Mouse (Mus musculus): ENCODE measurements around the gene Cnbd2. TPM values are rescaled to one million over a fixed set of nuclear protein-coding genes. Genes with fewer than 3 reads are reported as not detected.

Gene Cnbd2
- polyA plus RNA-seq, 1 experiment = 4.1 TPM

DNA sequence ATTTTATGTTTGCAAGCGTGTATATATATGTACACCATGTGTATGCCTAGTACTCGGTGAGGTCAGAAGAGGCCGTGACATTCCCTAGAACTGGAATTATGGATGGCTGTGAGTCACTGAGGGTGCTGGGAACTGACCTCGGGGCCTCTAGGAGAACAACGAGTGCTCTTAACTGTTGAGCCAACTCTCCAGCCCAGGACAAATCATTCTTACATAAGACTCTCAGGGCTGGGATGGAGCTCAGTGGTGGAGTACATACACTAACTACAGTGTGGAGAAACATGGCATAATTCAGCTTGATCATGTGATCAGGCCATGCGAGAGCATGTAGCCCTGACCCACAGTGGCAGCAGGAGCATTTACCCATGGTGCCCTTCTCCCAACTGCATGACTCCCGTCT, 85.9 kb downstream of the Cnbd2 start:
- TF ChIP-seq E2F4 (IDR thresholded peaks at IDR 0.05; ENCODE audit: insufficient read depth) (no peak), POLR2A (IDR thresholded peaks at IDR 0.05; ENCODE audit: insufficient read length, low read depth) (no peak), POLR2AphosphoS2 (IDR thresholded peaks at IDR 0.05; ENCODE audit: insufficient read length, low read depth) (no peak), MYOD1 (IDR thresholded peaks at IDR 0.05; ENCODE audit: control insufficient read depth in 1 of 3, insufficient read length in 2 of 3, low read depth in 2 of 3) (no peak), MYOG (IDR thresholded peaks at IDR 0.05; ENCODE audit: control insufficient read depth in 1 of 3, insufficient read depth in 1 of 3, insufficient read length in 2 of 3, low read depth in 2 of 3) (no peak), TCF12 (IDR thresholded peaks at IDR 0.05; ENCODE audit: insufficient read depth, poor library complexity, severe bottlenecking) (no peak), REST (IDR thresholded peaks at IDR 0.05; ENCODE audit: insufficient read depth, insufficient read length) (no peak), TCF3 (IDR thresholded peaks at IDR 0.05; ENCODE audit: insufficient read length, low read depth) (no peak), SRF (IDR thresholded peaks at IDR 0.05; ENCODE audit: control insufficient read depth, insufficient read length, low read depth) (no peak), CEBPB (IDR thresholded peaks at IDR 0.05; ENCODE audit: insufficient read depth, poor library complexity, severe bottlenecking) (no peak), MAX (IDR thresholded peaks at IDR 0.05; ENCODE audit: low read depth) (no peak), USF1 (IDR thresholded peaks at IDR 0.05; ENCODE audit: low read depth) (no peak)
- no peaks in the 10 kb centered on the region for H3K27me3 ChIP-seq (ENCODE audit: control insufficient read depth, insufficient read depth, insufficient read length)
- no peaks in the 10 kb centered on the region for H3K36me3 ChIP-seq (ENCODE audit: control insufficient read depth, insufficient read depth)
- no peak overlapping the region for H3K4me2 ChIP-seq (ENCODE audit: low read depth)
- no peaks in the 10 kb centered on the region for H3K79me2 ChIP-seq (ENCODE audit: control insufficient read depth, insufficient read depth)
- no peak overlapping the region for H3K4me3 ChIP-seq
- no peak overlapping the region for H3ac ChIP-seq (ENCODE audit: control insufficient read depth, insufficient read length)

DNA sequence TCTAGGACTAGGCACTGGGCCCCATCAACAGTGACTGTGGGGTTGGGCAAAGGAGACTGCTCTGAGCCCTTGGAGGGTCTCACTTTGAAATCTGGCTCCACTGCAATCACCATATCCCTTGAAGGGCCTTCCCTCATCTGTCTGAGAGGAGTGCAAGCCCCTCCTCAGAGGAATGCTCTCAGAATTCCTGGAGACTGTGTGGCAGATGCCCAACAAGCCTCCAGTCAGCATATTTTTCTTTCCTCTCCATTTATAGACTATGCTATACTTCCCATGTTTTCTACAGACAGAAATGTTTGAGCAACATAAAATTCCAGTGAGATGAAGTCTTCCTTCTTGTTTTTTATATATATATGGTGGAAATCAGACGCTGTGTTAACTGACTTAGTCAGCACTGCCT, 87.4 kb downstream of the Cnbd2 start:
- H3K79me2 ChIP-seq (ENCODE audit: control insufficient read depth, insufficient read depth) = no peaks in the 10 kb centered on the region
- H3K27me3 ChIP-seq (ENCODE audit: control insufficient read depth, insufficient read depth, insufficient read length) = no peaks in the 10 kb centered on the region
- no peak overlapping the region for H3K4me3 ChIP-seq
- no peak overlapping the region for H3K4me2 ChIP-seq (ENCODE audit: low read depth)
- no peaks in the 10 kb centered on the region for H3K36me3 ChIP-seq (ENCODE audit: control insufficient read depth, insufficient read depth)
- TF ChIP-seq REST (IDR thresholded peaks at IDR 0.05; ENCODE audit: insufficient read depth, insufficient read length) = no peak
- no peak for TF ChIP-seq POLR2AphosphoS2 (IDR thresholded peaks at IDR 0.05; ENCODE audit: insufficient read length, low read depth)
- TF ChIP-seq MYOG (IDR thresholded peaks at IDR 0.05; ENCODE audit: control insufficient read depth in 1 of 3, insufficient read depth in 1 of 3, insufficient read length in 2 of 3, low read depth in 2 of 3) = no peak
- TF ChIP-seq MAX (IDR thresholded peaks at IDR 0.05; ENCODE audit: low read depth) = no peak
- H3ac ChIP-seq (ENCODE audit: control insufficient read depth, insufficient read length) = no peak overlapping the region

GRCm38 (mm10) chr2:156401331-156401730, 89.2 kb downstream of the Cnbd2 start:
- H3K27me3 ChIP-seq (ENCODE audit: control insufficient read depth, insufficient read depth, insufficient read length) = no peaks in the 10 kb centered on the region
- H3K36me3 ChIP-seq (ENCODE audit: control insufficient read depth, insufficient read depth) = no peaks in the 10 kb centered on the region
- peak in 2 of 3 experiments; percentile 75 to 91 for TF ChIP-seq MYOD1 (IDR thresholded peaks at IDR 0.05; ENCODE audit: control insufficient read depth in 1 of 3, insufficient read length in 2 of 3, low read depth in 2 of 3)
- peak; percentile 55 for TF ChIP-seq SRF (IDR thresholded peaks at IDR 0.05; ENCODE audit: control insufficient read depth, insufficient read length, low read depth)
- peak in 2 of 3 experiments; percentile 63 to 72 for TF ChIP-seq MYOG (IDR thresholded peaks at IDR 0.05; ENCODE audit: control insufficient read depth in 1 of 3, insufficient read depth in 1 of 3, insufficient read length in 2 of 3, low read depth in 2 of 3)
- TF ChIP-seq TCF3 (IDR thresholded peaks at IDR 0.05; ENCODE audit: insufficient read length, low read depth) = peak; percentile 45
- no peak for TF ChIP-seq USF1 (IDR thresholded peaks at IDR 0.05; ENCODE audit: low read depth)
- no peak for TF ChIP-seq MAX (IDR thresholded peaks at IDR 0.05; ENCODE audit: low read depth)
- no peak for TF ChIP-seq POLR2A (IDR thresholded peaks at IDR 0.05; ENCODE audit: insufficient read length, low read depth)
- H3K4me3 ChIP-seq = no peak overlapping the region
- H3K4me2 ChIP-seq (ENCODE audit: low read depth) = no peak overlapping the region
- H3K79me2 ChIP-seq (ENCODE audit: control insufficient read depth, insufficient read depth) = no peaks in the 10 kb centered on the region
- no peak overlapping the region for H3ac ChIP-seq (ENCODE audit: control insufficient read depth, insufficient read length)

- Histone ChIP-seq H3K79me2 (ENCODE audit: control insufficient read depth, insufficient read depth) (no peaks in the 10 kb centered on the region), H3K27me3 (ENCODE audit: control insufficient read depth, insufficient read depth, insufficient read length) (no peaks in the 10 kb centered on the region), H3K4me3 (no peak overlapping the region), H3K4me2 (ENCODE audit: low read depth) (no peak overlapping the region), H3ac (ENCODE audit: control insufficient read depth, insufficient read length) (no peak overlapping the region), H3K36me3 (ENCODE audit: control insufficient read depth, insufficient read depth) (no peaks in the 10 kb centered on the region)
- TF ChIP-seq E2F4 (IDR thresholded peaks at IDR 0.05; ENCODE audit: insufficient read depth) = no peak
- TF ChIP-seq POLR2A (IDR thresholded peaks at IDR 0.05; ENCODE audit: insufficient read length, low read depth) = no peak
- no peak for TF ChIP-seq TCF12 (IDR thresholded peaks at IDR 0.05; ENCODE audit: insufficient read depth, poor library complexity, severe bottlenecking)
- no peak for TF ChIP-seq MYOG (IDR thresholded peaks at IDR 0.05; ENCODE audit: control insufficient read depth in 1 of 3, insufficient read depth in 1 of 3, insufficient read length in 2 of 3, low read depth in 2 of 3)
- TF ChIP-seq TCF3 (IDR thresholded peaks at IDR 0.05; ENCODE audit: insufficient read length, low read depth) = no peak
- no peak for TF ChIP-seq MAX (IDR thresholded peaks at IDR 0.05; ENCODE audit: low read depth)
- no peak for TF ChIP-seq USF1 (IDR thresholded peaks at IDR 0.05; ENCODE audit: low read depth)
These were observed 89.9 kb downstream of the Cnbd2 start for GRCm38 (mm10) chr2:156402036-156402435.

- no peaks in the 10 kb centered on the region for H3K27me3 ChIP-seq (ENCODE audit: control insufficient read depth, insufficient read depth, insufficient read length)
- no peak overlapping the region for H3K4me3 ChIP-seq
- no peak overlapping the region for H3K4me2 ChIP-seq (ENCODE audit: low read depth)
- H3ac ChIP-seq (ENCODE audit: control insufficient read depth, insufficient read length) = no peak overlapping the region
- H3K36me3 ChIP-seq (ENCODE audit: control insufficient read depth, insufficient read depth) = no peaks in the 10 kb centered on the region
- TF ChIP-seq MYOD1 (IDR thresholded peaks at IDR 0.05; ENCODE audit: control insufficient read depth in 1 of 3, insufficient read length in 2 of 3, low read depth in 2 of 3) (no peak), MAX (IDR thresholded peaks at IDR 0.05; ENCODE audit: low read depth) (no peak), REST (IDR thresholded peaks at IDR 0.05; ENCODE audit: insufficient read depth, insufficient read length) (no peak), POLR2A (IDR thresholded peaks at IDR 0.05; ENCODE audit: insufficient read length, low read depth) (no peak), E2F4 (IDR thresholded peaks at IDR 0.05; ENCODE audit: insufficient read depth) (no peak), CEBPB (IDR thresholded peaks at IDR 0.05; ENCODE audit: insufficient read depth, poor library complexity, severe bottlenecking) (no peak), SRF (IDR thresholded peaks at IDR 0.05; ENCODE audit: control insufficient read depth, insufficient read length, low read depth) (no peak), USF1 (IDR thresholded peaks at IDR 0.05; ENCODE audit: low read depth) (no peak), POLR2AphosphoS2 (IDR thresholded peaks at IDR 0.05; ENCODE audit: insufficient read length, low read depth) (no peak)
- no peaks in the 10 kb centered on the region for H3K79me2 ChIP-seq (ENCODE audit: control insufficient read depth, insufficient read depth)
These were observed 94.9 kb downstream of the Cnbd2 start for GRCm38 (mm10) chr2:156406987-156407386.
